Mouse (Mus musculus) liver, embryonic 14.5 days (tissue): ENCODE measurements at regions not wholly inside any gene's neighbourhood (a gene's known extent, or its start where the extent isn't known, plus 50 kb on each side); places are given as distances from the start of the nearest gene placed in this dataset.

Experiments used
- CTCF ChIP-seq: IDR thresholded peaks from 2 replicates; pipeline ENCODE4 v1.5.1; 2016; ENCODE audit warnings: antibody characterized with exemption, low read depth, control low read depth
- EP300 ChIP-seq: IDR thresholded peaks from 2 replicates; pipeline ENCODE4 v1.6.1; 2016; ENCODE audit warnings: antibody characterized with exemption, low read depth

GRCm38 (mm10) chr10:123875459-123875858 is 611.7 kb downstream of the Fam19a2 start:
- TF ChIP-seq EP300 = no peak
- no peak for TF ChIP-seq CTCF
